18 mouse cellular contexts compared by ENCODE assay signal in genomic region chr3:51859208-51859607, GRCm38 (mm10).
A peak's percentile ranks its signal among the peaks of the same experiment; 100 is the strongest.
DNase-seq lines count a peak whose midpoint lies in the region; ATAC-seq and TF ChIP-seq lines count a peak whose summit lies in the region.
"Had no signal": no experiment of that assay in that cellular context is flagged by ENCODE, and none has a peak within 500 bp of the region (broad histone marks: within the 10 kb centered on the region; RNA-seq: fewer than 3 reads in every experiment).

No protein-coding gene starts in this region.

- H3K9me3 ChIP-seq in kidney, embryonic 15.5 days (replicated peaks), result no peaks in the 10 kb centered on the region
- no peaks in the 10 kb centered on the region for H3K9me3 ChIP-seq in neural tube, embryonic 13.5 days
- no peaks in the 10 kb centered on the region for H3K9me3 ChIP-seq in neural tube, embryonic 15.5 days (replicated peaks)
- H3K9me3 ChIP-seq in stomach, postnatal 0 days (ENCODE audit: control insufficient read depth, low read length), result no peaks in the 10 kb centered on the region
- H3K9me3 ChIP-seq: heart, embryonic 15.5 days; hindbrain, embryonic 15.5 days; liver, embryonic 13.5 days; megakaryocyte, embryonic 14.5 days; neural tube, embryonic 12.5 days had no signal

- no peak overlapping the region for H3K4me2 ChIP-seq in kidney, embryonic 15.5 days
- no peak overlapping the region for H3K4me2 ChIP-seq in neural tube, embryonic 13.5 days
- no peak overlapping the region for H3K4me2 ChIP-seq in neural tube, embryonic 15.5 days
- H3K4me2 ChIP-seq in stomach, postnatal 0 days (replicated peaks; ENCODE audit: low read depth), result no peak overlapping the region
- H3K4me2 ChIP-seq: heart, embryonic 15.5 days; hindbrain, embryonic 15.5 days; liver, embryonic 13.5 days; neural tube, embryonic 12.5 days had no signal

- no peak for DNase-seq in kidney, postnatal 14 days
- DNase-seq in stomach, postnatal 0 days (ENCODE audit: low spot score), result no peak
- no peak for DNase-seq in adrenal gland, postnatal 10 days
- DNase-seq in thymus, postnatal 25 days, result no peak
- DNase-seq: cerebellum, adult 11 months; cerebellum, postnatal 36 days; kidney, adult 8-10 months; liver, embryonic 13.5 days had no signal

- no peaks in the 10 kb centered on the region for H3K27me3 ChIP-seq in kidney, embryonic 15.5 days
- H3K27me3 ChIP-seq in neural tube, embryonic 13.5 days, result no peaks in the 10 kb centered on the region
- H3K27me3 ChIP-seq in neural tube, embryonic 15.5 days (replicated peaks), result no peaks in the 10 kb centered on the region
- H3K27me3 ChIP-seq in stomach, postnatal 0 days (ENCODE audit: control insufficient read depth, insufficient read depth, low read length), result no peaks in the 10 kb centered on the region
- H3K27me3 ChIP-seq: heart, embryonic 15.5 days; hindbrain, embryonic 15.5 days; liver, embryonic 13.5 days; megakaryocyte, embryonic 14.5 days; neural tube, embryonic 12.5 days; Patski had no signal

- H3K4me3 ChIP-seq in kidney, embryonic 15.5 days (replicated peaks), result no peak overlapping the region
- H3K4me3 ChIP-seq in neural tube, embryonic 13.5 days, result no peak overlapping the region
- H3K4me3 ChIP-seq in neural tube, embryonic 15.5 days (replicated peaks), result no peak overlapping the region
- no peak overlapping the region for H3K4me3 ChIP-seq in stomach, postnatal 0 days (ENCODE audit: low read depth, low read length)
- H3K4me3 ChIP-seq: heart, embryonic 15.5 days; hindbrain, embryonic 15.5 days; liver, embryonic 13.5 days; megakaryocyte, embryonic 14.5 days; neural tube, embryonic 12.5 days had no signal

- no peak overlapping the region for H3K9ac ChIP-seq in kidney, embryonic 15.5 days
- no peak overlapping the region for H3K9ac ChIP-seq in neural tube, embryonic 13.5 days
- no peak overlapping the region for H3K9ac ChIP-seq in neural tube, embryonic 15.5 days (replicated peaks)
- no peak overlapping the region for H3K9ac ChIP-seq in stomach, postnatal 0 days (ENCODE audit: low read length)
- H3K9ac ChIP-seq: heart, embryonic 15.5 days; hindbrain, embryonic 15.5 days; liver, embryonic 13.5 days; neural tube, embryonic 12.5 days had no signal

- H3K4me1 ChIP-seq in kidney, embryonic 15.5 days, result peaks cover 20% of the 10 kb centered on the region
- H3K4me1 ChIP-seq in neural tube, embryonic 13.5 days (replicated peaks), result peaks cover 17% of the 10 kb centered on the region
- peaks cover 15% of the 10 kb centered on the region for H3K4me1 ChIP-seq in neural tube, embryonic 15.5 days
- H3K4me1 ChIP-seq in stomach, postnatal 0 days (replicated peaks; ENCODE audit: control insufficient read depth, insufficient read depth), result no peaks in the 10 kb centered on the region; the same call in 1 of the 2 replicates
- H3K4me1 ChIP-seq: heart, embryonic 15.5 days; liver, embryonic 13.5 days had no signal

- H3K27ac ChIP-seq in kidney, embryonic 15.5 days, result peak overlapping the region; percentile 71
- 0 out of 2 replicates have a peak overlapping the region, but pooled peaks have one; percentile 7 for H3K27ac ChIP-seq in neural tube, embryonic 13.5 days (replicated peaks)
- no peak overlapping the region for H3K27ac ChIP-seq in neural tube, embryonic 15.5 days (replicated peaks)
- no peak overlapping the region for H3K27ac ChIP-seq in stomach, postnatal 0 days (replicated peaks)
- H3K27ac ChIP-seq: heart, embryonic 15.5 days; hindbrain, embryonic 15.5 days; liver, embryonic 13.5 days; neural tube, embryonic 12.5 days had no signal

- H3K36me3 ChIP-seq in kidney, embryonic 15.5 days, result peaks cover 19% of the 10 kb centered on the region; the same call in 1 of the 2 replicates
- H3K36me3 ChIP-seq in neural tube, embryonic 13.5 days, result peaks cover 19% of the 10 kb centered on the region
- H3K36me3 ChIP-seq in neural tube, embryonic 15.5 days, result no peaks in the 10 kb centered on the region; the same call in none of the 2 replicates
- H3K36me3 ChIP-seq in stomach, postnatal 0 days (ENCODE audit: control insufficient read depth, insufficient read depth, low read length), result no peaks in the 10 kb centered on the region
- H3K36me3 ChIP-seq: heart, embryonic 15.5 days; hindbrain, embryonic 15.5 days; liver, embryonic 13.5 days had no signal

- no peak for TF ChIP-seq CTCF in stomach, postnatal 0 days (IDR thresholded peaks at IDR 0.05; ENCODE audit: low read depth)

- WGBS in kidney, embryonic 15.5 days, result 15% methylated on average over 2 of the region's 2 CpGs
- WGBS in neural tube, embryonic 13.5 days, result 67% methylated on average over 2 of the region's 2 CpGs
- WGBS in neural tube, embryonic 15.5 days, result 79% methylated on average over 2 of the region's 2 CpGs
- 38% methylated on average over 2 of the region's 2 CpGs for WGBS in stomach, postnatal 0 days

- TF ChIP-seq EP300 in stomach, postnatal 0 days (optimal IDR thresholded peaks at IDR 0.05), result no peak

- peak; percentile 86; the same call in 1 of the 2 replicates for ATAC-seq in kidney, embryonic 15.5 days (replicated peaks; ENCODE audit: low FRiP score)
- ATAC-seq in neural tube, embryonic 13.5 days (ENCODE audit: low read depth), result no peak
- ATAC-seq in neural tube, embryonic 15.5 days (ENCODE audit: low FRiP score), result no peak
- peak; percentile 70 for ATAC-seq in granulocyte monocyte progenitor cell, adult 5-6 weeks (replicated peaks; ENCODE audit: poor library complexity, severe bottlenecking)
- ATAC-seq in stomach, postnatal 0 days (ENCODE audit: low FRiP score, low TSS enrichment), result peak; percentile 45; the same call in 1 of the 2 replicates
- ATAC-seq: forebrain, embryonic 14.5 days had no signal

Comparison
In these comparisons a context has a peak if more than half of its experiments do, and no peak if none do; other contexts are left out.
1. H3K27ac ChIP-seq: peak in kidney, embryonic 15.5 days (single experiment) and neural tube, embryonic 13.5 days (single experiment); none in neural tube, embryonic 15.5 days (single experiment) and stomach, postnatal 0 days (single experiment).
2. ATAC-seq: peak in kidney, embryonic 15.5 days (single experiment), granulocyte monocyte progenitor cell, adult 5-6 weeks (single experiment) and stomach, postnatal 0 days (single experiment); none in neural tube, embryonic 13.5 days (single experiment) and neural tube, embryonic 15.5 days (single experiment).